Mouse (Mus musculus): ENCODE data around the gene Zfp672.
"Not testable (repeated sequence)": the region's sequence is repeated elsewhere in the genome, so short reads cannot be mapped to it uniquely, and the experiment has no call there.

The Zfp672 gene

GRCm38 (mm10) chr11:58330276-58331148 lies at the start of gene Zfp672, which contains the start of gene Sh3bp5l:
Gene Zfp672, minus strand, starts transcription at chr11:58330339.
Gene Sh3bp5l, plus strand, starts transcription at chr11:58330724.
- in situ Hi-C loops (cut with MboI; ENCODE audit: unreplicated experiment in 2 of 2), result no loop called here

GRCm38 (mm10) chr11:58379516-58379915 lies 49.4 kb upstream of the Zfp672 start:
- in situ Hi-C loops (cut with MboI; ENCODE audit: unreplicated experiment in 2 of 2), result no loop called here

- in situ Hi-C loops (cut with MboI; ENCODE audit: unreplicated experiment in 2 of 2), result no loop called here
Measured at GRCm38 (mm10) chr11:58378763-58379278, 48.7 kb upstream of the Zfp672 start, which contains the start of gene Lypd8. Gene Lypd8, plus strand, starts transcription at chr11:58379043.

GRCm38 (mm10) chr11:58377686-58378085 lies 47.5 kb upstream of the Zfp672 start:
- in situ Hi-C loops (cut with MboI; ENCODE audit: unreplicated experiment in 2 of 2), result no loop called here

- in situ Hi-C loops (cut with MboI; ENCODE audit: unreplicated experiment in 2 of 2), result no loop called here
Measured at GRCm38 (mm10) chr11:58377273-58377672, 47.1 kb upstream of the Zfp672 start.

GRCm38 (mm10) chr11:58366191-58366590 lies 36.1 kb upstream of the Zfp672 start:
- in situ Hi-C loops (cut with MboI; ENCODE audit: unreplicated experiment in 2 of 2), result not testable (repeated sequence)

- in situ Hi-C loops (cut with MboI; ENCODE audit: unreplicated experiment in 2 of 2), result no loop called here
Measured at GRCm38 (mm10) chr11:58364454-58364853, 34.3 kb upstream of the Zfp672 start.

- in situ Hi-C loops (cut with MboI; ENCODE audit: unreplicated experiment in 2 of 2), result not testable (repeated sequence)
Measured at GRCm38 (mm10) chr11:58362562-58362961, 32.4 kb upstream of the Zfp672 start.

GRCm38 (mm10) chr11:58357844-58358534 lies 27.9 kb upstream of the Zfp672 start:
- in situ Hi-C loops (cut with MboI; ENCODE audit: unreplicated experiment in 2 of 2), result no loop called here

GRCm38 (mm10) chr11:58357042-58357441 lies 26.9 kb upstream of the Zfp672 start:
- in situ Hi-C loops (cut with MboI; ENCODE audit: unreplicated experiment in 2 of 2), result no loop called here

GRCm38 (mm10) chr11:58354927-58355326 lies 24.8 kb upstream of the Zfp672 start:
- in situ Hi-C loops (cut with MboI; ENCODE audit: unreplicated experiment in 2 of 2), result no loop called here

GRCm38 (mm10) chr11:58354476-58354875 lies 24.3 kb upstream of the Zfp672 start:
- in situ Hi-C loops (cut with MboI; ENCODE audit: unreplicated experiment in 2 of 2), result no loop called here

GRCm38 (mm10) chr11:58353709-58354108 lies 23.6 kb upstream of the Zfp672 start:
- in situ Hi-C loops (cut with MboI; ENCODE audit: unreplicated experiment in 2 of 2), result no loop called here

GRCm38 (mm10) chr11:58352681-58353548 lies 22.8 kb upstream of the Zfp672 start:
- in situ Hi-C loops (cut with MboI; ENCODE audit: unreplicated experiment in 2 of 2), result no loop called here

GRCm38 (mm10) chr11:58351179-58351578 lies 21.0 kb upstream of the Zfp672 start:
- in situ Hi-C loops (cut with MboI; ENCODE audit: unreplicated experiment in 2 of 2), result no loop called here

GRCm38 (mm10) chr11:58350628-58351027 lies 20.5 kb upstream of the Zfp672 start:
- in situ Hi-C loops (cut with MboI; ENCODE audit: unreplicated experiment in 2 of 2), result no loop called here

- in situ Hi-C loops (cut with MboI; ENCODE audit: unreplicated experiment in 2 of 2), result no loop called here
Measured at GRCm38 (mm10) chr11:58346745-58347144, 16.6 kb upstream of the Zfp672 start.

- in situ Hi-C loops (cut with MboI; ENCODE audit: unreplicated experiment in 2 of 2), result no loop called here
Measured at GRCm38 (mm10) chr11:58334746-58335145, 4.6 kb upstream of the Zfp672 start.

GRCm38 (mm10) chr11:58331546-58331945 lies 1.4 kb upstream of the Zfp672 start:
- in situ Hi-C loops (cut with MboI; ENCODE audit: unreplicated experiment in 2 of 2), result no loop called here

GRCm38 (mm10) chr11:58331149-58331495 lies 983 bp upstream of the Zfp672 start:
- in situ Hi-C loops (cut with MboI; ENCODE audit: unreplicated experiment in 2 of 2), result no loop called here

Data from v-Abl transformed pro-B cells (cell line).